Mouse (Mus musculus): Measurements from ENCODE around the gene Actr10.

GRCm38 (mm10) chr12:70897434-70897833 lies 40.2 kb upstream of the Actr10 start:
- TF ChIP-seq CTCF (IDR thresholded peaks at IDR 0.05) = peak; percentile 60
- no peak for TF ChIP-seq EP300 (IDR thresholded peaks at IDR 0.05)

Measured in lung, postnatal 0 days (tissue).